Mouse (Mus musculus): ENCODE results near the gene C1ql1.

DNA sequence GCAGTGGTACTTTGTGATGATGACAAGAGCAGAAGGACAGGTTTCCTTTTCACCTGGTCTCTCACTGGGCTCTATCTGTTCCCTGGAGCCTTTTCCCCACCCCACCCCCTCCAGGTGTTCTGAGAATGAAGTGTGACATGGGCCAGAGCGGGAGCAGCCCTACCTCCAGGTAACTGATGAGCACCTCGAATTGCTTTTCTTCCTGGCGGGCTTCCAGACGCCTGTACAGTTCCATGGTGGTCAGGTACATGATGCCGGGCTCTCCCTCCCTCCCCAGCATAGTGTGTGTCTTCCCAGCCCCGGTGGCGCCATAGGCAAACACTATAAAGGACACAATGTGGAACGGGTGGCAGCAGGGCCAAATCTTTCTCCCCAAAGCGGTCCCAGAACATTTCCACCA is 31.1 kb downstream of the C1ql1 start:
- TF ChIP-seq CTCF (IDR thresholded peaks at IDR 0.05; ENCODE audit: control insufficient read depth, insufficient read depth, insufficient read length) (no peak), MYOG (IDR thresholded peaks at IDR 0.05; ENCODE audit: control insufficient read depth, extremely low read depth, insufficient read length) (no peak), MAX (IDR thresholded peaks at IDR 0.05) (no peak), CEBPB (IDR thresholded peaks at IDR 0.05; ENCODE audit: low read depth) (no peak)

Data from C2C12 (cell line).